In the genomic region with DNA sequence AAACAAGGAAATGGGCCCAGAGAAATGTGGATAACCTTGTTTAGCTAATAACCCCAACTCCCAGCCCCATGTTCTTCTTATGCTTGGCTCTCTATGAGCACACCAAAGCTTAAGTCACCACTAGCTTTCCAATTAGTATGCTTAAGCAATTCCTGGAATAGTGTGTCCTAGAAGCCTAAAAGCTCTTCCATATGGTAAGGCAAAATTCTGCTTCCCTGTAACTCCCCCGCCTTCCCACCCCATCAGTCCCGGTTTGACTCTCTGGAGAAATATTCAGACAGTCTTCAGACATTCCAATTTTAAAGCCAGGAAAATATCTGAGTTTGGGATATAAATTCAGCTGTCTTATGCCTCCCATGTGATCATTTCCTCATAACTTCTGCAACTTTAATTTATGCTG, we compare ENCODE assay signal across 29 mouse cellular contexts.
A peak's percentile ranks its signal among the peaks of the same experiment; 100 is the strongest.
DNase-seq lines count a peak whose midpoint lies in the region; ATAC-seq and TF ChIP-seq lines count a peak whose summit lies in the region.
"Had no signal": no experiment of that assay in that cellular context is flagged by ENCODE, and none has a peak within 500 bp of the region (broad histone marks: within the 10 kb centered on the region; RNA-seq: fewer than 3 reads in every experiment).

No protein-coding gene starts in this region.

- no peak overlapping the region for H3K9ac ChIP-seq in limb, embryonic 14.5 days (ENCODE audit: low read depth, low read length, severe bottlenecking)
- H3K9ac ChIP-seq in intestine, embryonic 15.5 days = no peak overlapping the region
- H3K9ac ChIP-seq: heart, embryonic 15.5 days; hindbrain, embryonic 12.5 days; kidney, embryonic 15.5 days; liver, embryonic 14.5 days; stomach, embryonic 15.5 days had no signal

- H3K36me3 ChIP-seq in limb, embryonic 14.5 days (ENCODE audit: control insufficient read depth, insufficient read depth, low read length) = no peaks in the 10 kb centered on the region
- no peaks in the 10 kb centered on the region for H3K36me3 ChIP-seq in intestine, embryonic 15.5 days
- H3K36me3 ChIP-seq: heart, embryonic 10.5 days; heart, embryonic 15.5 days; hindbrain, embryonic 12.5 days; kidney, embryonic 15.5 days; stomach, embryonic 15.5 days had no signal

- no peak overlapping the region for H3K27ac ChIP-seq in limb, embryonic 14.5 days (replicated peaks; ENCODE audit: low read depth, low read length)
- no peak overlapping the region for H3K27ac ChIP-seq in intestine, embryonic 15.5 days
- H3K27ac ChIP-seq: heart, embryonic 10.5 days; heart, embryonic 15.5 days; hindbrain, embryonic 12.5 days; kidney, embryonic 15.5 days; liver, embryonic 14.5 days; stomach, embryonic 15.5 days had no signal

- 66% methylated on average over 2 of the region's 2 CpGs for WGBS in limb, embryonic 14.5 days
- WGBS in intestine, embryonic 15.5 days = 80% methylated on average over 2 of the region's 2 CpGs

- peak; percentile 50; the same call in 1 of the 2 replicates for ATAC-seq in limb, embryonic 14.5 days (ENCODE audit: low FRiP score, low read depth)
- ATAC-seq in intestine, embryonic 15.5 days = no peak
- ATAC-seq: CD4-positive, CD25-positive, alpha-beta regulatory T cell, adult 4 months; forebrain, embryonic 14.5 days; intestine, postnatal 0 days had no signal

- intact Hi-C loops in left cerebral cortex, postnatal 10 days (cut with DNase I) = no loop called here

- TF ChIP-seq POLR2A in limb, embryonic 14.5 days (IDR thresholded peaks at IDR 0.05; ENCODE audit: borderline replicate concordance, extremely low read depth, insufficient read depth, insufficient read length) = no peak

- DNase-seq in frontal cortex, postnatal 36 days (ENCODE audit: low spot score in 2 of 2) = peak; percentile 9 to 45
- no peak for DNase-seq in frontal cortex, postnatal 10 days (ENCODE audit: low spot score in 2 of 2)
- DNase-seq in left cerebral cortex, adult 18-20 months (ENCODE audit: low spot score in 2 of 2) = peak; percentile 10 to 40
- no peak for DNase-seq in left cerebral cortex, postnatal 10 days (ENCODE audit: extremely low spot score in 1 of 2, low spot score in 2 of 2)
- DNase-seq in brain, adult 2 months (ENCODE audit: low read depth, low spot score) = peak; percentile 59
- DNase-seq in limb, embryonic 14.5 days (ENCODE audit: low spot score) = peak; percentile 19
- DNase-seq: adrenal gland, postnatal 36 days; cerebellum, adult 8-10 months; cerebellum, postnatal 25 days; gastrocnemius, postnatal 25 days; heart, adult 11 months; heart, postnatal 36 days; kidney, postnatal 36 days; liver; lung, adult 2 months; lung, postnatal 10 days; midbrain, embryonic 14.5 days; right cerebral cortex, postnatal 14 days; thymus, postnatal 14 days had no signal

- no peaks in the 10 kb centered on the region for H3K27me3 ChIP-seq in limb, embryonic 14.5 days (ENCODE audit: control insufficient read depth, insufficient read depth, low read length)
- no peaks in the 10 kb centered on the region for H3K27me3 ChIP-seq in intestine, embryonic 15.5 days (replicated peaks)
- H3K27me3 ChIP-seq: heart, embryonic 15.5 days; hindbrain, embryonic 12.5 days; kidney, embryonic 15.5 days; stomach, embryonic 15.5 days had no signal

- H3K4me2 ChIP-seq in limb, embryonic 14.5 days (replicated peaks; ENCODE audit: low read depth, low read length, severe bottlenecking) = no peak overlapping the region
- no peak overlapping the region for H3K4me2 ChIP-seq in intestine, embryonic 15.5 days (replicated peaks)
- H3K4me2 ChIP-seq: heart, embryonic 15.5 days; hindbrain, embryonic 12.5 days; kidney, embryonic 15.5 days; stomach, embryonic 15.5 days had no signal

- H3K4me1 ChIP-seq in limb, embryonic 14.5 days (ENCODE audit: control insufficient read depth, insufficient read depth, low read length) = no peaks in the 10 kb centered on the region
- H3K4me1 ChIP-seq in intestine, embryonic 15.5 days (replicated peaks) = no peaks in the 10 kb centered on the region
- H3K4me1 ChIP-seq: heart, embryonic 10.5 days; heart, embryonic 15.5 days; hindbrain, embryonic 12.5 days; kidney, embryonic 15.5 days; stomach, embryonic 15.5 days had no signal

- H3K4me3 ChIP-seq in limb, embryonic 14.5 days (replicated peaks; ENCODE audit: low read length) = no peak overlapping the region
- H3K4me3 ChIP-seq in intestine, embryonic 15.5 days (replicated peaks) = no peak overlapping the region
- H3K4me3 ChIP-seq: heart, embryonic 10.5 days; heart, embryonic 15.5 days; hindbrain, embryonic 12.5 days; kidney, embryonic 15.5 days; stomach, embryonic 15.5 days had no signal

- no peaks in the 10 kb centered on the region for H3K9me3 ChIP-seq in limb, embryonic 14.5 days (ENCODE audit: control insufficient read depth, low read length)
- H3K9me3 ChIP-seq in intestine, embryonic 15.5 days = no peaks in the 10 kb centered on the region
- H3K9me3 ChIP-seq: heart, embryonic 10.5 days; heart, embryonic 15.5 days; hindbrain, embryonic 12.5 days; kidney, embryonic 15.5 days; stomach, embryonic 15.5 days had no signal

Comparison
In these comparisons a context has a peak if more than half of its experiments do, and no peak if none do; other contexts are left out.
1. DNase-seq: peak in frontal cortex, postnatal 36 days (2 of 2), left cerebral cortex, adult 18-20 months (2 of 2), brain, adult 2 months (single experiment) and limb, embryonic 14.5 days (single experiment); none in frontal cortex, postnatal 10 days (0 of 2) and left cerebral cortex, postnatal 10 days (0 of 2).